Mouse (Mus musculus): ENCODE data around the gene Olfr98. TPM values are rescaled to one million over a fixed set of nuclear protein-coding genes. Genes with fewer than 3 reads are reported as not detected.

Olfr98 gene
- total and polyA plus RNA-seq, 3 experiments, result not detected

DNA sequence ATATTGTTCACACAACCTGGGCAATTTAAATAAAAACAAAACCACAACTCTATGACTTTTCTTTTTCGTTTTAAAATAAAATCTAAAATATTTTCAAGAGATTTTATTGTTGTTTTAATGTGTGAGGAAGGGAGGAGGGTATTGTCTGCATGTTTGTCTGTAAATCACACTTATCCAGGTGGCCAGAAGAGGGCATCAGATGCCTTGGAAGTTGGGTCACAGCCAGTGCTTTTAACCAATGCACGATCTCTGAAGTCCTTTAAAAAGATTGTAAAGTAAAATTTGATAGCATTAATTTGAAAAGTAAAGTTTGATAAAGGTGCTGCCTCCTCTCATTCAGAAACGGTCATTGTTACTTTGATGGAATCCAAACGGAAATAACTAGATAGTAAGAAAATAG lies 44.9 kb upstream of the Olfr98 start:
- H3K4me3 ChIP-seq (ENCODE audit: control insufficient read depth in 1 of 2, insufficient read depth in 1 of 2, low read depth in 2 of 2, low read length in 2 of 2), result no peak overlapping the region
- H3K27me3 ChIP-seq (ENCODE audit: control insufficient read depth in 1 of 2, insufficient read depth in 2 of 2, low read length in 2 of 2), result no peaks in the 10 kb centered on the region
- H3K9ac ChIP-seq (ENCODE audit: control insufficient read depth, low read depth, low read length, poor library complexity, severe bottlenecking), result no peak overlapping the region
- no peaks in the 10 kb centered on the region for H3K36me3 ChIP-seq (ENCODE audit: control insufficient read depth in 1 of 2, insufficient read depth in 2 of 2, low read length in 2 of 2)
- DNase-seq (ENCODE audit: low read depth, low spot score), result no peak
- no peak overlapping the region for H3K27ac ChIP-seq (ENCODE audit: control insufficient read depth, low read depth, low read length)
- H3K79me2 ChIP-seq (ENCODE audit: control insufficient read depth, insufficient read depth, low read length, poor library complexity), result no peaks in the 10 kb centered on the region
- H3K4me1 ChIP-seq (ENCODE audit: control insufficient read depth in 1 of 2, insufficient read depth in 2 of 2, low read length in 2 of 2), result no peaks in the 10 kb centered on the region
- no peaks in the 10 kb centered on the region for H3K9me3 ChIP-seq (replicated peaks; ENCODE audit: insufficient read depth, low read length)
- TF ChIP-seq ZMIZ1 (IDR thresholded peaks at IDR 0.05; ENCODE audit: low read depth, low read length), result no peak
- TF ChIP-seq TBP (IDR thresholded peaks at IDR 0.05; ENCODE audit: low read depth, low read length), result no peak
- no peak for TF ChIP-seq NELFE (IDR thresholded peaks at IDR 0.05; ENCODE audit: low read depth, low read length)
- no peak for TF ChIP-seq USF2 (IDR thresholded peaks at IDR 0.05; ENCODE audit: borderline replicate concordance in 1 of 2, insufficient read depth in 1 of 2, low read depth in 1 of 2, low read length in 2 of 2)
- TF ChIP-seq MAZ (IDR thresholded peaks at IDR 0.05; ENCODE audit: low read depth, low read length), result no peak
- no peak for TF ChIP-seq SMC3 (IDR thresholded peaks at IDR 0.05; ENCODE audit: low read depth, low read length)
- TF ChIP-seq RAD21 (IDR thresholded peaks at IDR 0.05; ENCODE audit: low read depth, low read length), result no peak
- no peak for TF ChIP-seq TCF12 (IDR thresholded peaks at IDR 0.05; ENCODE audit: low read depth, low read length)
- TF ChIP-seq NRF1 (IDR thresholded peaks at IDR 0.05; ENCODE audit: insufficient read depth, low read depth, low read length, poor library complexity, severe bottlenecking), result no peak
- no peak for TF ChIP-seq TAL1 (IDR thresholded peaks at IDR 0.05; ENCODE audit: low read length)
- TF ChIP-seq SIN3A (IDR thresholded peaks at IDR 0.05; ENCODE audit: low read length), result no peak
- TF ChIP-seq CHD1 (IDR thresholded peaks at IDR 0.05; ENCODE audit: low read depth, low read length), result no peak
- TF ChIP-seq JUND (IDR thresholded peaks at IDR 0.05; ENCODE audit: low read depth, low read length), result no peak
- TF ChIP-seq POLR2A (IDR thresholded peaks at IDR 0.05; ENCODE audit: control insufficient read depth in 1 of 2, insufficient read depth in 1 of 2, low read depth in 1 of 2, low read length in 2 of 2, poor library complexity in 1 of 2), result no peak
- TF ChIP-seq ETS1 (IDR thresholded peaks at IDR 0.05; ENCODE audit: low read depth, low read length), result no peak
- TF ChIP-seq EP300 (IDR thresholded peaks at IDR 0.05; ENCODE audit: low read depth in 1 of 2, low read length in 2 of 2), result no peak
- no peak for TF ChIP-seq ZC3H11A (IDR thresholded peaks at IDR 0.05; ENCODE audit: low read depth, low read length)
- TF ChIP-seq ZNF384 (IDR thresholded peaks at IDR 0.05; ENCODE audit: low read depth, low read length), result no peak
- TF ChIP-seq RCOR1 (IDR thresholded peaks at IDR 0.05; ENCODE audit: low read depth, low read length), result no peak
- no peak for TF ChIP-seq MXI1 (IDR thresholded peaks at IDR 0.05; ENCODE audit: low read depth, low read length)

DNA sequence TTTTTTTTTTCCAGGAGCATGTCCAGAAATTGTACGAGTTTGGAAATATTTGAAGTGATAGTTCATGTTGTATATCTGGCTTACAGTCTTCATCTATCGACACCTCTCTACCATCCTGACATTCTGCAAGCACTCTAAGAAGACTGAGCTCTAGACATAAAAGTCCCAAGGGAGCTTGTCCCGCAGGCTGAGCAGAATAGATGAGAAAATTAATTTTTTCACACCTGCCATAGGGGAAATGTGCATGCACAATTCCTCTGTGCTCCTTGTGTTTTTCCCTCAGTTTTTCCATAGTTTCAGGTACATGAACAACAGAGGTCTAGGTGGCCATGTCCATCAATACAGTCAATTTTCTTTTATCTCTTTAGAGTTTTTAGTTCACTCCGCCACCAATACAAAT lies 40.7 kb upstream of the Olfr98 start, which contains the start of gene Olfr101:
Olfr101 (minus strand) TSS at position 101 of the 400 bp plus-strand sequence.
- Histone ChIP-seq H3K36me3 (ENCODE audit: control insufficient read depth in 1 of 2, insufficient read depth in 2 of 2, low read length in 2 of 2) (no peaks in the 10 kb centered on the region), H3K4me3 (ENCODE audit: control insufficient read depth in 1 of 2, insufficient read depth in 1 of 2, low read depth in 2 of 2, low read length in 2 of 2) (no peak within 1 kb of the TSS), H3K27ac (ENCODE audit: control insufficient read depth, low read depth, low read length) (no peak within 1 kb of the TSS), H3K4me1 (ENCODE audit: control insufficient read depth in 1 of 2, insufficient read depth in 2 of 2, low read length in 2 of 2) (no peaks in the 10 kb centered on the region), H3K79me2 (ENCODE audit: control insufficient read depth, insufficient read depth, low read length, poor library complexity) (no peaks in the 10 kb centered on the region), H3K27me3 (ENCODE audit: control insufficient read depth in 1 of 2, insufficient read depth in 2 of 2, low read length in 2 of 2) (no peaks in the 10 kb centered on the region), H3K9ac (ENCODE audit: control insufficient read depth, low read depth, low read length, poor library complexity, severe bottlenecking) (no peak within 1 kb of the TSS), H3K9me3 (replicated peaks; ENCODE audit: insufficient read depth, low read length) (no peaks in the 10 kb centered on the region)
- DNase-seq (ENCODE audit: low read depth, low spot score), result no peak
- TF ChIP-seq GATA1 (IDR thresholded peaks at IDR 0.05; ENCODE audit: low read depth, low read length) (no peak), USF2 (IDR thresholded peaks at IDR 0.05; ENCODE audit: borderline replicate concordance in 1 of 2, insufficient read depth in 1 of 2, low read depth in 1 of 2, low read length in 2 of 2) (no peak), ELF1 (IDR thresholded peaks at IDR 0.05; ENCODE audit: low read depth, low read length) (no peak), MAZ (IDR thresholded peaks at IDR 0.05; ENCODE audit: low read depth, low read length) (no peak), NELFE (IDR thresholded peaks at IDR 0.05; ENCODE audit: low read depth, low read length) (no peak), MXI1 (IDR thresholded peaks at IDR 0.05; ENCODE audit: low read depth, low read length) (no peak), KAT2A (conservative IDR thresholded peaks at IDR 0.05; ENCODE audit: low read depth, low read length) (no peak), CHD1 (IDR thresholded peaks at IDR 0.05; ENCODE audit: low read depth, low read length) (no peak), SMC3 (IDR thresholded peaks at IDR 0.05; ENCODE audit: low read depth, low read length) (no peak), RCOR1 (IDR thresholded peaks at IDR 0.05; ENCODE audit: low read depth, low read length) (no peak), RAD21 (IDR thresholded peaks at IDR 0.05; ENCODE audit: low read depth, low read length) (no peak), GABPA (IDR thresholded peaks at IDR 0.05; ENCODE audit: low read depth, low read length) (no peak), E2F4 (IDR thresholded peaks at IDR 0.05; ENCODE audit: borderline replicate concordance, low read depth, low read length) (no peak), ETS1 (IDR thresholded peaks at IDR 0.05; ENCODE audit: low read depth, low read length) (no peak), TAL1 (IDR thresholded peaks at IDR 0.05; ENCODE audit: low read length) (no peak), BHLHE40 (IDR thresholded peaks at IDR 0.05; ENCODE audit: borderline replicate concordance, low read depth, low read length) (no peak), MYC (IDR thresholded peaks at IDR 0.05; ENCODE audit: low read depth, low read length) (no peak), POLR2AphosphoS2 (IDR thresholded peaks at IDR 0.05; ENCODE audit: low read length) (no peak)
